Mouse (Mus musculus): ENCODE results near the gene Adgrf3.

Gene Adgrf3

DNA sequence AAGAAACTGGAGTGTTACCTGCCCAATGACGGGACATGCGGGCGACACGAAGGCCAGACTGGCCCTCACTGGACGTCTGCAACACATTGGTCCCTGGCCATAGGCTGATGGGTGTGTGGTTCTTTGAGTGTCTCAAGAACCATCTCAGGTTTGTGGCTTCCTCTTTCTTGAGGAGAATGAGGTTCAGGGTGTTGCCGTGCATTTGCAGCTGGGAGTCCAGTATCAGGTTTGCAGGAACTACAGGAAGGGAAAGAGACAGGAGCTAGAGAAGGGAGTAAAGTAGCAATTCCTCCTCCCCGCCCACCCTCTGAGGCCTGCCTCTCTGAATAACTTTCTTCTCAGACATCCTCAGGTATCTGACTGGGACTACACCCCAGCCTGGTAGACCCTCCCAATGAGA is 3.3 kb downstream of the Adgrf3 start:
- no peak for DNase-seq (ENCODE audit: low read depth, low spot score)

DNA sequence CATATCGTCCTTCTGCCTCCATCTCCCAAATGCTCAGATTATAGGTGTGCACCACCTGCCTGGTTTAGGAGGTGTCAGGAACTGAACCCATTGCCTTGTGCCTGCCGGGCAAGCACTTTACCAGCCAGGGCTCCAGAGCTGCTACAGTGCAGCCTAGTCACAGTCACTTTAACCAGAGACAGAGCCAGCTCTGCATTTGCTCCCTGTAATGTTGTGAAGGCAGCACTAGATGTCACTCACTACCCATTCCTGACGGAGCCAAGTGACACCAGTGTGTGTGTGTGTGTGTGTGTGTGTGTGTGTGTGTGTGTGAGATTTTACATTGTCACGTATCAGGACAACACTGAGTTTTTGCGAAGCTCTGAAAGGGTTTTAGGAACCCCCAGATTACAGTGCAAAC is 4.0 kb downstream of the Adgrf3 start:
- DNase-seq (ENCODE audit: low read depth, low spot score), result no peak

DNA sequence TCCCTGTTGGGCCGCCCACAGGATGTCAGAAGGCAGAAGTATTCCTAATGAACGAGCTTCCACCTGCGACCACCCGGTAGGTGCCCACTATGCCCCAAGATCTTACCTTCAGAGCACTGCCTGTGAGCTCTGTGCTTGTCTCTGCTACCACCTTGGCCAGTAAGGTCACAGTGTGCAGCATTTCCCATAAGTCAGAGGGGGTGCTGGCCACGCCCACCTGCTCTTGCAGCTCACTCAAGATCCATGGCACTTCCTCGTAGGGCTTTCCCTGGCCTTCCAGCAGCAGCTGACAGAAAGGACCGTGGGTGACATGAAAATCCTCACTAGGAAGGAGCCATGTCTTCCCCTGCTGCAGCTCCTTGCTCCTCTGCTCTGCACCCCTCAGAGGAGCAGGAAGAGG is 7.3 kb downstream of the Adgrf3 start:
- no peak for DNase-seq (ENCODE audit: low read depth, low spot score)

DNA sequence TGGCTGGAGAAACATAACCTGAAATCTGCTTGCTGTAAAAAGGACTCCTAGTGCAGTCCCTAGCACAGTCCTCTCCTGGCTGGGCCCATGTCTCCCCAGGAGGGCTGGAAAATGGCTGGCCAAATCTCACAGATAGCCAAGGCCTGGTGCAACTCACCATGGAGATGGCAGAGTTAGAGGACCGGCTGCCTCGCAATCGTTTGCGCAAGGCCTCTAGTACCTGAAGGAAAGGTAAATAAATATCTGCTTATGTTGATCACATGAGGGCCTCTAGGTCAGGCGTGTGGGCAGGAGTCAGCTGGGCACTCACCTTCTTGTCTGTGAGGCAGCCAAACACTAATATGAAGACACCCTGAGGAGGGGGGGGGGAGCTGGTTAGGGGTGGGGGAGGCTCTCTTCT is 10.2 kb downstream of the Adgrf3 start:
- no peak for DNase-seq (ENCODE audit: low read depth, low spot score)

DNA sequence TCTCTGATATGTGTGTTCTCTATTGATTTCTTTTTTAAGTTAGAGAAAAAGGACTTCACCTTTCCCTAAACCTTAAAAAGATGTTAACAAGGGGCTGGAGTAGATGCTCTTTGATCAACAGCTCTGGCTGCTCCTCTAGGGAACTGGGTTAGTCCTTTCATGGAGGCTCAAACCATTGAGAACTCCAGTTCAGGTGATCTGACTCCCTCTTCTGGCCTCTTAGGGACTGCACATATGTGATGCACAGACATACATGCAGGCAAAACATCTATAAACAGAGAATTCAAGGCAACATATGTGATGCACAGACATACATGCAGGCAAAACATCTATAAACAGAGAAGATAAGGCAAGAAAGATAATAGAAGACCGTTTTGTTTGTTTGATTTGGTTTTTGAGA is 13.1 kb downstream of the Adgrf3 start:
- no peak for DNase-seq (ENCODE audit: low read depth, low spot score)

DNA sequence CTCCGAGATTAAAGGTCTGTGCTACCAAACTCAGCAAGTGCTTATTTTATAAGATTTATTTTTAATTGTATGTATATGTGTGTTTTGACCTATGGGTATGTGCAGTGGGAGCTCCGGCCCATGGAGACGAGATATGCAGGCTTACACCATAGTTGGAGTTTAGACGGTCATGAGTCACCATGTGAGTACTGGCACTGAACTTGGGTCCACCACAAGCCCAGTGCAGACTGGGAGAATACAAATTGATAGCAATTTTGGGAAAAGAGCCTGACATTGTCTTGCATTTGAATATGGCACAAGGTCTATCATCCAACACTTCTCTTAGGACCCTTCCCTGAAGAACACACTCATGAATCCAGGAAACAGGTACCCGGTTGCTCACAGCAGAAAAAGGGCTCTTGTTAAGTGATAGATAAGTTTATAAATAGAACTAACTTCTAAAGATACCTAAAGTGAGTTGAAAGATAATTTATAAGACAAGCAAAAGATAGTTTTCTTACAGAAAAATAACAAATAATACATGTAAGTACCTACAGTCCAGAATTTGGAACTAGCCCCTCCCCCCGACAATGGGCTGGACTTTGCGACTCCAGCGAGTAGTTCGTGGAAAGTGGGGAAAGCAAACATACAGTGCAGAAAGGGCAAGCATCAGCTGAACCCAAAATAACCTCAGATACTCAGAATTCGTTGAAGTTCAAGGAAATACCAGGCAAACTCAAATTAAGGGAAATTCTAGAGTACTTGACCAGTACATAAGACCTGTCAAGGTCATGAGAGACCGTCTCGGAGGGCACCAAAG is 17.6 kb downstream of the Adgrf3 start:
- DNase-seq (ENCODE audit: low read depth, low spot score), result no peak

DNA sequence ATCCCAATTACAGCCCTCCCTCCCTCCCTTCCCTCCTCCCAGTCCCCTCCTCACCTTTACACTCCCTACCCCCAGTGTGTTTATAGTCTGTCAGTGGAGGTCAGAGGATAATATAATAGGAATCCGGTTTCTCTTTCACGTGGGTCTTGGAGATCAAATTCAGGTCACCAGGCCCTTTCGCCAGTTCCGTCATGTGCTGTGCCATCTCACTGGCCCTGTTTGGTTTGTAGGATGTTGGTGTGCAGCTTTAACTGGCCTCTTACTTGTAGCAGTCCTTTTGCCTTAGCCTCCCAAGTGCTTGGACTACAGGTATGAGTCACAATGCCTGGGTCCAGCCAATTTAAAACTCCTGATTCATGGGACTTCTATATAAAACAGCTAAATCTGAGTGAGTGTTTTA is 29.7 kb downstream of the Adgrf3 start:
- no peak for DNase-seq (ENCODE audit: low read depth, low spot score)

DNA sequence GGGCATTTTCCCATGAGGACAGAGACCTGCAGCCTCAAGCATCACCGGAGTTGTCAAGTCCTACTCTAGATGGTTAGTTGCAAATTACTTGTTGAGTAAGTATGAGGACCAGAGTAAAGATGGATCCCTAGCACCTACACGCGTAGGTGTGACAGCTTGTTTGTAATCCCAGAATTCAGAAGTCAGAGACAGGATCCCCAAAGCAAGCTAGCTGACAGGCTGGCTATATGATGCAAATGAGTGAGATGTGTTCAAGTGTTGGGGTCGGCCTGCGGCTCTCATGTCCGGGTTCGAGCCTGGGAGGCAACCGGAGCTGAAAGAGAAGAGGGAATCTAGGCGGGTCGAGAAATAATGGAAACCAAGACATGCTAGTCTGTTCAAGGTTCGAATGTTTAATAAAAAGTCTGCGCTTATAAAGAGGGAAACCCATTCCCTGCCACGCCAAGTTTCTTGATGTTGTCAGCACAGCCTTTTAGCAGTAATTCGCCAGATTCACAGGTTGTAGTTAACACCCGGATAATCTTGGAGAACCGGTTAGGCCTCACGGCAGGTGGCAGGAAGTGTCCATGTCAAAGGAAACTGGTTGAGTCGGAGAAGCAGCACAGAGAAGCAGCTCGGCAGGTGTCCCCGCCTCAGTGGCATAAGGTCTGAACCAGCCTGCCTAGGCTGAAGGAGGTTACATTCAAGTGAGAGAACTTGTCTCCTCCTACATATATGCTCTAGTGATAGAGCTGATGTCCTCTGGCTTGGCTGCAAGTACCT is 32.4 kb downstream of the Adgrf3 start:
- DNase-seq (ENCODE audit: low read depth, low spot score), result no peak

DNA sequence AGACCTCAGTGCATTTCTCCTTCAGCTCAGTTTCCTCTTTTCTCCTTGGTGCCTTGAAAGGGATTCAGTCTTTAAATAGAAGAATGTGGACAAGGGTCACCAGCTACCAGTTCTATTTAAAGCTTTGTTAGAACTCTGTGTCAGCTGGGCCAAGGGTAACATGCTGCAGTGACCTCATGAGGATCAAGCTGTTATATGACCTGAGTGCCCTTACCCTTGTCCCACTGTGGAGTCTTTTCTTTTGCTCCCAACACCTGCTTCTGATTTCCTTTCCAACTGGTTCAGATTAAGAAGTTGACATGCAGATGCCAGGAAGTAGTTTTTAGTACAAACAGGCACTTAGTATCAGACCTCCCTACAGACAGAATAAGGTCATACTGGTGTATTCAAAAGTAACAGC is 33.4 kb downstream of the Adgrf3 start:
- no peak for DNase-seq (ENCODE audit: low read depth, low spot score)

DNA sequence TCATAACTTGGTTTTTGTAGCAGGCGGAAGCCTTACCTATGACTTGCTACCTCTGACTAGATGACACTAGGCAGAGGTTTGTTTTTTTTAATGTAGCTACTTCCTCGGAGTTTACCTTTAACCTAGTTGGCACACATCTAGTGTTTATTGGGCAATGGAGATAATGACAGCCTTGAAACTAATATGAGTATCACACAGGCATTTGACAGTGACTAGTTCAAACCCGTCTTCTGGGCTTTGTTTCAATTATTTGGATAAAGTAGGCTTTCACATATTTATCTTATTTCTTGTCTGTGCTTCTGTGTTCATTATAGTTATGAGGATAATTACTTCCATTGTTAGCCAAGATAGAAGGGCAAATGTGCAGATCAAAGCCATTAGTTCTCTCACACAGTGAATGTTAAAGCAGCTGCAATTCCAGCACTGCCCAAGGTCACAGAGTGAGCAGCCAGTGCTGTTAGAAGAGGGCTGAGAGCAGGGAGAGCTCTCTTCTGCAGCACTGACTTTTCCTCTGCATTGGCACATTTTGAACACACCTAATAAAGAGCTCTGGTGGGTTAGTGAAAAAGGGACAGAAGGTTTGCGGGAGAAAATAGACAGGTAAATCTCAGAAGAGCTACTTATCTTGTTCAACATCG is 35.1 kb downstream of the Adgrf3 start:
- DNase-seq (ENCODE audit: low read depth, low spot score), result no peak

DNA sequence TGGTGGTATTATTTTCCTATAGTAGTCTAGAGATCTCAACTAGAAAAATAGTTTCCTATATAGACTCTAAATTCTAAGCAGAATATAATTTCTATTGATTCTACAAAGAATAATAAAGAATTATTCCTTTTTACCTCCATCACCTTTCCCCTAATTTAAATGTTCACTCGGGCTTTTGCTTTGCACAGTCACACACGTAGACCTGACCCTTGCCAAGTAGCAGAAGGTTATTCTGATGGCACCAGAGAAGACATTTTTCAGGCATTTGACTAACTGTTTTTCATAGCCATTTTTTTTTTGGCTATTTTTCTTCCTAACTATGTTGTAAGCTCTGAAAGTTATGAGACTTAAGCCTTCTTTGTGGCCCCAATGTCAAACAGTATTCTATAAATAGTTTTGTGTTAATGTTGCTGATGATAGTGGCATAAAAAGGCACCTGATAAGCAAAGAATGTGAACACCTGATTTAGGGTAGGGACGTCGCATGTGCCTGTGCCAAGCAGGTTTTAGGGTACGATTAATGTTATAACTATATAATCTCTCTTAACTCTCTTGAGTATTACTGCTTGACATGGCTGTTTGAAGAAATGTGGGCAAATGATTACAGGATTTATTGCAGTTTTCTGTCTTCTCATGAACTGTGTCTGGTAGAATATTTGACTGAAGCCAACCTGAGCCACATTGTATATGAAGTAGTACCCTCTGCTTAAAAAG is 40.1 kb downstream of the Adgrf3 start:
- no peak for DNase-seq (ENCODE audit: low read depth, low spot score)

DNA sequence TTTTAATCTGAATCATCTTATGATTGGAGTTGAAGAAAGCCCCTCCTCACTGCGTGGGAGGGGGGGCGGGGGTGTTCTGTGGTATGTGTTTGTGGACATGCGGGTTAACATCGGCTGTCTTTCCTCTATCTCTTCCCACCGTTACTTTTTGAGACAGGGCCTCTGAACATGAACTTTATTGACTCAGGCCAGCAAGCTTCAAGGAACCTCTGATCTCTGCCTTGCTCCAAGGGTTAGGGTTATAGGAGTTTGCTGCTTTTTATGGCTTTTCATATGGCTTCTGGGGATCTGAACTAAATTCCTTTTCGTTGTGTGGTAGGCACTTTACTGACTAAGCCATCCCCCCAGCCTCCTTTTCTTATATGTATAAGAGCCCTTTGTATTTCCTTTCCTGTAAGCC is 43.2 kb downstream of the Adgrf3 start:
- no peak for DNase-seq (ENCODE audit: low read depth, low spot score)

DNA sequence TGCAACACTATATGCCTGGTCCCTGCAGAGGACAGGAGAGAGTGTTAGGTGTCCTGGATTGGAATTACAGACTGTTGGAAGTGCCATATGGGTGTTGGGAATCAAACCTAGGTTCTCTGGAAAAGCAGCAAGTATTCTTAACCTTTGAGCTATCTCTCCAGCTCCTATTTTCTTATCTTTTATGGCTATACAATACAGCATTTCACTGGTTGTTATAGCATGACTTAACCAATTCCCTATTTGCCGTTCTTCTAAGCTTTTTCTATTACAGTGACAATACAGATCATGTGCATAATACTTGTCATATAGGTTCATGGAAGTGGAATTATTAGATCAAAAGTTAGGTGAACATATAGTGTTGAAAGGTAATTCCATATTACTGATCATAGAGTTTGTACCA is 43.7 kb downstream of the Adgrf3 start:
- no peak for DNase-seq (ENCODE audit: low read depth, low spot score)

DNA sequence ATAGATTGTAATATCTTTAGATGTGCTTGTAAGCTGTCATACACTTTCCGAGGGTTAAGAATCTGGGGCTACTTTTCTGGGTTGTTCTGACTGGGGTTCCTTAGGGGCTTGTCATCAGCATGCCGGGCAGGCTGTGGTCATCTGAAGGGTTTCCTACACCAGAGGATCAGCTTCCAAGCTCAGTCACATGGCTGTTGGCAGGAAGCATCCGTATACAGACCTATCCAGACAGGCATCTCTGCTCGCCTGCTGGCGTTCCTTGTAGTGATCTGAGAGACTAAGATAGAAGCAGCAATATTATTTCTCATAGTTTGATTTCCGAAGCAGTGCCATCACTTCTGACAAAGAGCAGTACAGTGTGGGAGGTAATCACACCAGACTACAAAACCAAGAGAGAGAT is 45.9 kb downstream of the Adgrf3 start:
- DNase-seq (ENCODE audit: low read depth, low spot score), result no peak

DNA sequence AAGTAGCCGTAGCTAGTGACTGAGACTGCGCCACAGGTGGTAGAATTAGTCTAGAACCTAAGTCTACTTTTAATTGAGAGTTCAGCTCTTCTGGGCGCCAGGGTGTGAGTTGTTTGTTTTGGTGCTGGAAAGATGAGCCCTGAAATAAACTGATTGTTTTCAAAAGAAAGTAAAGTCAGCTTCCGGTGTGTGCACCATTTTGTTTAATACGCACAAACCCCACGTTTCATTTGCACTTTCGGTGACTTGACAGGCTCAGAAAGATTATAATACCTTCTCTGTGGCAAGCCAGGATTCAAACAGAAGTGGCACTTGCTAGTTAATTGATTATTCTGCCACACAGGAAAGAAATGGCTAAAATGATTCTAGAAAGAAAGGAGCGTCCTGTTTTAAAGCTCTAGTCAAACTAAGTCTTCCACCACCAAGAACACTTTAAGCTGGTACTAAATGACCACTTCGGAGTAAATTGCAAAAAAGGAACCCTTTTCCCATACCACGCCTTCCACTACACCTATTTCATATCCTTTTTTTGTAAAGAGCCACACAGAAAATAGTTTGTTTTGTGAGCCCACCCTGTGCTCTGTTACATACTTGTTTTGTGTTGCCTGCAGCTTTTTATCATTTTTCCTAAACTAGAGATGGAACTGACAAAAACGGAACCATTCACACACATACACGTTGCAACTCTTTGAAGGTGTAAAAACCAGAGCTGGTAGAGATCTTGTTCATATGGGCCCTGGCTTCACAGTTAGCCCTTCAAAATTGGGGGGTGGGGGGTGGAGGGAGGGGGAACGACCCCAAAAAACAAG is 49.5 kb downstream of the Adgrf3 start:
- peak; percentile 16 for DNase-seq (ENCODE audit: low read depth, low spot score)

DNA sequence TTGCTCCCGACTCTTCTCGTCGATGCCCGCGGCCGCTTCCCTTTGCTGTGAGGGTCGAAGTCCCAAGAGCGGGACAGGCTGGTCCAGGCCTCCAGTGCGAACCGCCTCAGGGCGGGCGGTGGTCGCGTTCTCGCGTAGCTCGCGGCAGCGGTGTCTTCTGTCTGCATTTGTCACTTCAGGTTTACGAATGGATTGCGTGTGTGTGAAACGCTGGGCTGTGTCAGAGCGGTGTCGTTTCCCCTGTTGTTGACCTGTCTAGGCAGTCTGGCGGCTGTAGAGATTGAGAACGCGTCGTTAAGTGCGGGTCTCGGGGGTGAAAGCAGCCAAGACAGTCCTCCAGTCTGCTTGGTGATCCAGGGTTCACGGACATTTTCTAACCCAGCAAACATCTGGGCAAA is 50.1 kb downstream of the Adgrf3 start:
- peak; percentile 24 for DNase-seq (ENCODE audit: low read depth, low spot score)

DNA sequence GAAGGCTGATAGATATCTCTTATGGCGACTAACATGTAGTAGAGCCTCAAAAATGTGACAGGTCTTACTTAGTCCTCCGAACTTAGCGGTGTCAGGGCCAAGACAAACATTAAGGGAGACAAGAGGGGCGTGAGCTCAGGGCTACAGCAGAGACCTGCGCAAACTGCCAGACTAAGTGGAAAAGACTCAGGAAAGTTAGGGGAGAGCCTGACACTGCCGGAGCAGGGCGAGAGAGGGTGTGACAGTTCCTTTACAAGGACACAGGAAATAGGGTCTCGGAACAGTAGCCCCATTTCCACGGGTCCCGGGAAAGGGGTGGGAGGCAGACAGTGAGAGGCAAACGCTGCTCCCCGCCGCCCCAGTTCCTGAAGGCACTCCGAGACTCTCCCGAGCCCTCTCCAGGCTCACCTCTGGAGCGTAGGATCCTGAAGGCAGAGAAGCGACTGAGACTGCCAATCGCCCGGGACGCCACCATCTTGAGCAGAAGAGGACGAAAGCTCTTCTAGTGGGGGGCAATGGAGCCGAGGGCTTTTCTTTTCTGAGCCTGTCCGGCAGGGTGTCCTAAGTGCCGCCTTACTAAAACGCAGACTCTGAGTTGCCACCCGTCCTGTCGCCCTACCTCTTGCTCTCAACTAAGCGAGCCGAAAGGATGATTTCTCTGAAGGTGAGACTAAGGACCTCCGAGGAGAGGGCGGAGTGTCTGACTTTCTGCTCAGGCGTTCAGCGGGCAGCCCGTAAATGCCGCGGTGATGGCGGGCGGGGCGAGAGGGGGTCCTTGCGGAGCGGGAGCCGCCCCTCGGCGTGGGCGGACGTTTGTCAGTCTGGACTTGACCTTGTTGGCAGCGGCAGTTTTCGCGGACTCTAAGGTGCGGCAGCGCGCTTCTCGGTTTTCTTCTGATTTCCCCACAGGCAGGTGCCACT is 50.8 kb downstream of the Adgrf3 start, which contains the start of the genes Hadha and Hadhb:
Gene Hadha, minus strand, starts transcription at position 689 of the 921 bp plus-strand sequence.
Gene Hadhb, plus strand, starts transcription at position 775 of the 921 bp plus-strand sequence.
- peak; percentile 85 for DNase-seq (ENCODE audit: low read depth, low spot score)

DNA sequence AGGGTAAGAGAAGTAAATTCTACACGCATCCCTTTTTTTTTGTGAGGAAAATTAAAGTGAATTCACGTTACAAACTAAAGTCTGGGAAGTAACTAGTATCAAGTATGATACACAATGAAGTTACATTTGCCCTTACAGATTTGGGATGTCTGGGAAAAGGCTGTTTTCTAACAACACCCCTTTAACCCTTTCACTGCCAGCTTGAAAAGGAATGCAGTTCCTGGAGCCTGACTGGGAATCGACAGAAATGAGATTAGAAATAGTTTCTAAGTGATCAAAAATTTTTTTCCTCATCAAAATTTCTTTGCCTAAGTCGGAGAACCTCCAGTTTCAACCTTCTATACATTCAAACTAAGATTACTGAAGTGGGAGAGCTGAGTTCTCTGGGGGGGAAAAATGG is 51.5 kb downstream of the Adgrf3 start:
- peak; percentile 29 for DNase-seq (ENCODE audit: low read depth, low spot score)

DNA sequence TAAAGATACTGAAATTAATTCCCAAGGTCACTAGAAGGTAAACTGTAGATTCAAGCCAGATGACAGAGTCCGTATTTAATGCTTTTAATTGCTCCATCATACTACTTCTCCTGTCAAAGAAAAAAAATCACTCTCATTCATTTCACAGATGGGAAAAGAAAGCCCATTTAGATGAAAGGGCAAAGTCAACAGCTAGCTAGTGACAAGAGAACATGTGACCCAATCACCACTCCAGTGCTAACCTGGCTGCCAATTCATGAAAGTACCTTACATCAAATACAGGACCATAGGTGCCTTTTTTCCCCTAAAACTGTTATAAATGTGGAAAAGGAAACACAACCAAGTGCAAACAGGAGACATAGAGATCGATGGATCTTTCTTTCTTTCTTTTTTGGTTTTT is 52.3 kb downstream of the Adgrf3 start:
- no peak for DNase-seq (ENCODE audit: low read depth, low spot score)

DNA sequence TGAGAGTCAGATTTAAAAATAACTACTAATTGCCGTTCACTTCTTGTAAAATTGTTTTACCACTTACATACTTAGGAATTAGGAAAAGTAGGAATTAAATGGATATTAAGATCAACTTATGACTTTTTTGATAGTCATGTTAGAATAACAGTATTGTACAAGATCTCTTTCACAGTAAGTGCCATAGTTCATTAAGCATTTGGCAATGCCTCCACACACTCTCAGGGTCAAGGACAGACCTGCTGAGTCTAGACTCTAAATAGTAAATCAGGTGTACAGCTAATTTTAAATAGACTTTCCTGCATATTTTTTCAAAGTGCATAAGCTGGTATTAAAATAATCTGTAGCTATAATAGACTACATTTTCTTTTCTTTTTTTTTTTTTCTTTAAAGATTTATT is 53.1 kb downstream of the Adgrf3 start:
- no peak for DNase-seq (ENCODE audit: low read depth, low spot score)

Measured in c-Kit-negative CD71-positive TER-119-positive erythroid progenitor cells, embryonic 14.5 days (primary cell).